Mouse (Mus musculus) MEL (cell line): ENCODE measurements at regions not wholly inside any gene's neighbourhood (a gene's known extent, or its start where the extent isn't known, plus 50 kb on each side); places are given as distances from the start of the nearest gene placed in this dataset.

Experiments
- DNase-seq: peaks from one replicate; pipeline ENCODE4 v3.0.0; 2011; ENCODE audit warnings: low read depth, low spot score
- H3K27ac ChIP-seq: 2 replicates; pipeline ENCODE4 v1.5.1; 2012; ENCODE audit warnings: low read depth, mild to moderate bottlenecking, control low read depth, low read length, moderate library complexity; ENCODE audit not compliant: control insufficient read depth
- H3K27me3 ChIP-seq, 2 experiments: fragments of 150-350 bp in 1 of 2; sonication (generic) in 1 of 2; 2 replicates each; pipeline ENCODE4 v1.6.1; 2012; ENCODE audit warnings: low read length in 2 of 2, mild to moderate bottlenecking in 2 of 2, improper control_type of control experiment in 1 of 2, moderate library complexity in 1 of 2; ENCODE audit not compliant: insufficient read depth in 2 of 2, control insufficient read depth in 1 of 2
- H3K36me3 ChIP-seq, 2 experiments: 2 replicates each; pipeline ENCODE4 v1.6.1; 2012 to 2014; ENCODE audit warnings: low read length in 2 of 2, improper control_type of control experiment in 1 of 2, inconsistent platforms in 1 of 2, mild to moderate bottlenecking in 1 of 2; ENCODE audit not compliant: insufficient read depth in 2 of 2, control insufficient read depth in 1 of 2
- H3K4me1 ChIP-seq, 2 experiments: fragments of 150-350 bp in 1 of 2; sonication (generic) in 1 of 2; 2 replicates each; pipeline ENCODE4 v1.6.1; 2012; ENCODE audit warnings: low read length in 2 of 2, improper control_type of control experiment in 1 of 2, mild to moderate bottlenecking in 1 of 2; ENCODE audit not compliant: insufficient read depth in 2 of 2, control insufficient read depth in 1 of 2
- H3K4me3 ChIP-seq, 2 experiments: fragments of 150-350 bp in 1 of 2; sonication (generic) in 1 of 2; 2 replicates each; pipeline ENCODE4 v1.5.1; 2012; ENCODE audit warnings: low read depth in 2 of 2, low read length in 2 of 2, mild to moderate bottlenecking in 2 of 2, moderate library complexity in 2 of 2, control low read depth in 1 of 2, improper control_type of control experiment in 1 of 2; ENCODE audit not compliant: control insufficient read depth in 1 of 2, insufficient read depth in 1 of 2
- H3K79me2 ChIP-seq: 2 replicates; pipeline ENCODE4 v1.6.1; 2012; ENCODE audit warnings: mild to moderate bottlenecking, low read length, moderate library complexity; ENCODE audit not compliant: control insufficient read depth, poor library complexity, insufficient read depth
- H3K9ac ChIP-seq: 2 replicates; pipeline ENCODE4 v1.6.1; 2012; ENCODE audit warnings: low read depth, mild to moderate bottlenecking, control low read depth, low read length, moderate library complexity; ENCODE audit not compliant: control insufficient read depth, poor library complexity, severe bottlenecking
- H3K9me3 ChIP-seq: fragments of 150-350 bp; sonication (generic); replicated peaks from 2 replicates; pipeline ENCODE4 v1.6.1; 2012; ENCODE audit warnings: mild to moderate bottlenecking, low read length, improper control_type of control experiment, moderate library complexity; ENCODE audit not compliant: insufficient read depth
- BHLHE40 ChIP-seq: IDR thresholded peaks from 2 replicates; pipeline ENCODE4 v1.6.1; 2012; ENCODE audit warnings: low read depth, mild to moderate bottlenecking, inconsistent platforms, low read length, improper control_type of control experiment, borderline replicate concordance
- CHD2 ChIP-seq: IDR thresholded peaks from 2 replicates; pipeline ENCODE4 v1.6.1; 2011; ENCODE audit warnings: low read length, improper control_type of control experiment
- ELF1 ChIP-seq: IDR thresholded peaks from 2 replicates; pipeline ENCODE4 v1.6.1; 2014; ENCODE audit warnings: low read depth, mild to moderate bottlenecking, inconsistent platforms, low read length, improper control_type of control experiment, moderate library complexity
- EP300 ChIP-seq, 2 experiments: IDR thresholded peaks; 2 replicates each; pipeline ENCODE4 v1.6.1; 2011; ENCODE audit warnings: improper control_type of control experiment in 2 of 2, low read length in 2 of 2, low read depth in 1 of 2, mild to moderate bottlenecking in 1 of 2
- GABPA ChIP-seq: IDR thresholded peaks from 2 replicates; pipeline ENCODE4 v1.6.1; 2012; ENCODE audit warnings: low read depth, mild to moderate bottlenecking, inconsistent platforms, low read length, improper control_type of control experiment, moderate library complexity
- GATA1 ChIP-seq: IDR thresholded peaks from 2 replicates; pipeline ENCODE4 v1.6.1; 2011; ENCODE audit warnings: low read depth, low read length, improper control_type of control experiment
- HCFC1 ChIP-seq: IDR thresholded peaks from 2 replicates; pipeline ENCODE4 v1.6.1; 2012; ENCODE audit warnings: low read depth, mild to moderate bottlenecking, inconsistent platforms, low read length, improper control_type of control experiment, moderate library complexity
- JUND ChIP-seq: IDR thresholded peaks from 2 replicates; pipeline ENCODE4 v1.6.1; 2011; ENCODE audit warnings: low read depth, mild to moderate bottlenecking, improper control_type of control experiment, low read length
- KAT2A ChIP-seq: conservative IDR thresholded peaks from 2 replicates; pipeline ENCODE4 v1.6.1; 2012; ENCODE audit warnings: low read depth, low read length, improper control_type of control experiment, inconsistent platforms
- MAFK ChIP-seq: IDR thresholded peaks from 2 replicates; pipeline ENCODE4 v1.6.1; 2011; ENCODE audit warnings: low read depth, mild to moderate bottlenecking, low read length, improper control_type of control experiment, borderline replicate concordance
- MAZ ChIP-seq: IDR thresholded peaks from 2 replicates; pipeline ENCODE4 v1.6.1; 2012; ENCODE audit warnings: low read depth, mild to moderate bottlenecking, inconsistent platforms, low read length, improper control_type of control experiment
- MEF2A ChIP-seq: IDR thresholded peaks from 2 replicates; pipeline ENCODE4 v1.6.1; 2014; ENCODE audit warnings: low read depth, mild to moderate bottlenecking, inconsistent platforms, low read length, improper control_type of control experiment; ENCODE audit not compliant: poor library complexity, insufficient replicate concordance, severe bottlenecking; ENCODE audit errors: extremely low read depth
- MXI1 ChIP-seq: IDR thresholded peaks from 2 replicates; pipeline ENCODE4 v1.6.1; 2011; ENCODE audit warnings: mild to moderate bottlenecking, low read depth, low read length, improper control_type of control experiment
- MYC ChIP-seq: IDR thresholded peaks from 2 replicates; pipeline ENCODE4 v1.6.1; 2011; ENCODE audit warnings: low read depth, mild to moderate bottlenecking, low read length, improper control_type of control experiment, moderate library complexity
- NELFE ChIP-seq: IDR thresholded peaks from 2 replicates; pipeline ENCODE4 v1.6.1; 2011; ENCODE audit warnings: low read depth, low read length, improper control_type of control experiment
- POLR2AphosphoS2 ChIP-seq: IDR thresholded peaks from 2 replicates; pipeline ENCODE4 v1.6.1; 2011; ENCODE audit warnings: low read length, improper control_type of control experiment
- POLR2AphosphoS5 ChIP-seq: IDR thresholded peaks from 2 replicates; pipeline ENCODE4 v1.6.1; 2012; ENCODE audit warnings: low read depth, borderline replicate concordance, mild to moderate bottlenecking, inconsistent platforms, low read length, moderate library complexity, mixed read lengths
- RAD21 ChIP-seq: IDR thresholded peaks from 2 replicates; pipeline ENCODE4 v1.6.1; 2011; ENCODE audit warnings: mild to moderate bottlenecking, low read depth, low read length, improper control_type of control experiment
- RCOR1 ChIP-seq: IDR thresholded peaks from 2 replicates; pipeline ENCODE4 v1.6.1; 2012; ENCODE audit warnings: low read depth, mild to moderate bottlenecking, inconsistent platforms, low read length, improper control_type of control experiment
- SIN3A ChIP-seq: IDR thresholded peaks from 2 replicates; pipeline ENCODE4 v1.6.1; 2012; ENCODE audit warnings: low read length, improper control_type of control experiment, inconsistent platforms
- TAL1 ChIP-seq: IDR thresholded peaks from 2 replicates; pipeline ENCODE4 v1.6.1; 2012; ENCODE audit warnings: mild to moderate bottlenecking, inconsistent platforms, low read length, moderate library complexity, mixed read lengths
- TBP ChIP-seq: IDR thresholded peaks from 2 replicates; pipeline ENCODE4 v1.8.0; 2011; ENCODE audit warnings: low read depth, low read length, improper control_type of control experiment
- TCF12 ChIP-seq: IDR thresholded peaks from 2 replicates; pipeline ENCODE4 v1.6.1; 2014; ENCODE audit warnings: low read depth, mild to moderate bottlenecking, inconsistent platforms, low read length, improper control_type of control experiment, moderate library complexity
- USF1 ChIP-seq: IDR thresholded peaks from 2 replicates; pipeline ENCODE4 v1.6.1; 2014; ENCODE audit warnings: low read depth, mild to moderate bottlenecking, inconsistent platforms, low read length, improper control_type of control experiment, moderate library complexity
- ZC3H11A ChIP-seq: IDR thresholded peaks from 2 replicates; pipeline ENCODE4 v1.6.1; 2012; ENCODE audit warnings: low read depth, mild to moderate bottlenecking, inconsistent platforms, low read length, improper control_type of control experiment
- ZKSCAN1 ChIP-seq: IDR thresholded peaks from 2 replicates; pipeline ENCODE4 v1.6.1; 2012; ENCODE audit warnings: low read depth, mild to moderate bottlenecking, inconsistent platforms, low read length, improper control_type of control experiment, moderate library complexity
- ZMIZ1 ChIP-seq: IDR thresholded peaks from 2 replicates; pipeline ENCODE4 v1.6.1; 2012; ENCODE audit warnings: low read depth, mild to moderate bottlenecking, inconsistent platforms, low read length, improper control_type of control experiment, moderate library complexity
- ZNF384 ChIP-seq: IDR thresholded peaks from 2 replicates; pipeline ENCODE4 v1.6.1; 2012; ENCODE audit warnings: low read depth, mild to moderate bottlenecking, inconsistent platforms, low read length, improper control_type of control experiment

DNA sequence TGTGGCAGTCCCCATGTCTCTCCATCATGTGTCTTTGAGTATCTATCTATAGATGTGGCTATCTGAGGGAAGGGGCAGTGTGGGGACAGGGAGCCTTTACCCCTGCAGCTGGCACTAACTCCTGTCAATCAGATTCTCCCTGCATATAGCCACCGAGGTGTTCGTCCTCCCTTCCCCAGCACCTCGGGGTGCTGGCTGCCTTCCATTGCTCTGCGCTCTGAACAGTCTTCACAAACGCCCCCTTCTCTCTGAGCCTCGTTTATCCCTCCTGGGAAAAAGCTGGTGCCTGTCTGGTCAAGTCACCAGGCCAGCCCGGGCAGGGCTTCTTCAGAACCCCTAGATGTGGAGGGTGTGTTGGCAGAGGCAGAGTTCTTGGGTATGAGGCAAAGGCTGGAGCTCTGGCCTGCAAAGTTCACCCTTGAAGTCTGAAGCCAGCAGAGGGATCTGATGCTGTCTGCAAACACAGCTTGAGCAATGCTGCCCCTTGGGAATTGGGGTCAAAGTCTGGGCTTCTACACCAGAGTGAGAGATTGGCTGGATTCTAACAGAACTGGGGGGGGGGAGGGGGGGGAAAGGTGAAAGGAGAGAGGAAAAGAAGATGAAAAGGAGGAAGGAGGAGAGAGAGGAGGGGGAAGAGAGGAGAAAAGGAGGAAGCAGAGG, 175.5 kb upstream of the Igsf21 start:
- no peak for DNase-seq
- H3K9me3 ChIP-seq: no peaks in the 10 kb centered on the region

GRCm38 (mm10) chr4:140419720-140420412, 173.3 kb upstream of the Igsf21 start:
- Histone ChIP-seq H3K36me3 (no peaks in the 10 kb centered on the region), H3K79me2 (no peaks in the 10 kb centered on the region), H3K9me3 (no peaks in the 10 kb centered on the region), H3K27ac (no peak overlapping the region), H3K9ac (no peak overlapping the region), H3K4me3 (no peak overlapping the region), H3K4me1 (no peaks in the 10 kb centered on the region), H3K27me3 (no peaks in the 10 kb centered on the region)
- TF ChIP-seq HCFC1 (no peak), POLR2AphosphoS2 (no peak), ZKSCAN1 (no peak), MXI1 (no peak), TCF12 (no peak), MEF2A (no peak), ZNF384 (no peak), BHLHE40 (no peak), GABPA (no peak), TAL1 (no peak), USF1 (no peak), ZC3H11A (no peak), GATA1 (no peak), NELFE (no peak), EP300 (IDR thresholded peaks at IDR 0.05; ENCODE audit: low read depth in 1 of 2, low read length in 2 of 2) (no peak), TBP (no peak), KAT2A (no peak), MAFK (no peak), RAD21 (no peak), SIN3A (no peak)
- no peak for DNase-seq

More for the DNA sequence above, 175.5 kb upstream of the Igsf21 start:
- H3K9ac ChIP-seq: no peak overlapping the region
- no peaks in the 10 kb centered on the region for H3K4me1 ChIP-seq
- H3K4me3 ChIP-seq: no peak overlapping the region
- H3K36me3 ChIP-seq: no peaks in the 10 kb centered on the region
- TF ChIP-seq ELF1 (no peak), ZNF384 (no peak), POLR2AphosphoS5 (no peak), CHD2 (no peak), ZMIZ1 (no peak), TAL1 (no peak), RCOR1 (no peak), JUND (no peak), MAZ (no peak), TBP (no peak), MYC (no peak), KAT2A (no peak), MAFK (no peak)
- no peaks in the 10 kb centered on the region for H3K79me2 ChIP-seq
- no peak overlapping the region for H3K27ac ChIP-seq
- no peaks in the 10 kb centered on the region for H3K27me3 ChIP-seq
